Mouse (Mus musculus): ENCODE data around the gene Cd44. TPM values are rescaled to one million over a fixed set of nuclear protein-coding genes. Genes with fewer than 3 reads are reported as not detected.

The Cd44 gene
- polyA plus RNA-seq, 1 experiment from 2014 or later, result 25.9 TPM

DNA sequence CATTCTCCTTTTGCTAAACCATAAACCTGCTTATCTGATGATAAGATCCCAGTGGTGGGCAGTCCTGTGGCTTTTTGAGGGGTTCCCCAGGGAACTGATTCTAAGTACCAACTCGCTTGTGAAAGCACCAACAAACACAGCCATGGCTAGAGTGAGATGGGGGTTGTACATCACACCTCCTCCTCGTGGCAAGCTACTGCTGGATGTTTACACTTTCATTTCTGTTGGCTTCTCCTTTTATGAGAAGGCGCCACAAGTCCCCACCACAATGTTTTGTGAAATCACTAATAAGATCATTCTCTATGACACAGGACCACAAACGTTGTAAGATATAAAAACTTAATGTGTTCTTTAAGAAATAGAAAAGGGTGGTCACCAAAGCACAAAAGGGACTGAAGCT is 88.7 kb downstream of the Cd44 start:
- no peaks in the 10 kb centered on the region for H3K9me3 ChIP-seq (ENCODE audit: control insufficient read depth, low read length)
- H3K4me1 ChIP-seq (replicated peaks; ENCODE audit: control insufficient read depth, insufficient read depth, low read length), result no peaks in the 10 kb centered on the region
- 75% methylated on average over 4 of the region's 4 CpGs for WGBS
- ATAC-seq (replicated peaks; ENCODE audit: low FRiP score) (no peak), DNase-seq (ENCODE audit: low spot score) (no peak)
- no peak overlapping the region for H3K27ac ChIP-seq (ENCODE audit: low read depth, low read length)
- no peaks in the 10 kb centered on the region for H3K27me3 ChIP-seq (replicated peaks; ENCODE audit: control insufficient read depth, insufficient read depth, low read length)
- no peak overlapping the region for H3K4me3 ChIP-seq (ENCODE audit: low read depth, low read length)
- H3K9ac ChIP-seq (ENCODE audit: low read depth, low read length), result no peak overlapping the region
- H3K4me2 ChIP-seq, result no peak overlapping the region
- no peaks in the 10 kb centered on the region for H3K36me3 ChIP-seq (ENCODE audit: control insufficient read depth, insufficient read depth, low read length)

DNA sequence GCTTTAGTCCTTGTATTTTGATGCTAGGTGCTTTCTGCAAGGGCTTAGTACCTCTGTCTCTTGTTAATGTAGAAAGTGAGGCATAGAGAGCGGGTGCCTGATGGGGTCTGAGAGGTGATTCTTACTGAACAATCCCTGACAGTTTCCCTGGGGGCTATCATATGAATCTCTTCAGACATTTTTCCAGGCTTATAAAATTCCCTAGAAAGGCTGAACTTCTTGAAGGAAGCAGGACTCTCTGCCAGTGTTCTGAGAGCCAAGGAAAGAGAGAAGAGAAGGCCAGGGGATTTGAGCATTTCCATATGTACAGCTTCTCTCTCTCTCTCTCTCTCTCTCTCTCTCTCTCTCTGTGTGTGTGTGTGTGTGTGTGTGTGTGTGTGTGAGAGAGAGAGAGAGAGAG is 92.0 kb downstream of the Cd44 start:
- Histone ChIP-seq H3K4me1 (replicated peaks; ENCODE audit: control insufficient read depth, insufficient read depth, low read length) (no peaks in the 10 kb centered on the region), H3K27me3 (replicated peaks; ENCODE audit: control insufficient read depth, insufficient read depth, low read length) (no peaks in the 10 kb centered on the region), H3K9ac (ENCODE audit: low read depth, low read length) (no peak overlapping the region), H3K36me3 (ENCODE audit: control insufficient read depth, insufficient read depth, low read length) (no peaks in the 10 kb centered on the region), H3K27ac (ENCODE audit: low read depth, low read length) (no peak overlapping the region), H3K4me2 (no peak overlapping the region), H3K4me3 (ENCODE audit: low read depth, low read length) (no peak overlapping the region), H3K9me3 (ENCODE audit: control insufficient read depth, low read length) (no peaks in the 10 kb centered on the region)
- WGBS, result 89% methylated on average over 1 of the region's 1 CpGs
- no peak for ATAC-seq (replicated peaks; ENCODE audit: low FRiP score)
- no peak for DNase-seq (ENCODE audit: low spot score)

DNA sequence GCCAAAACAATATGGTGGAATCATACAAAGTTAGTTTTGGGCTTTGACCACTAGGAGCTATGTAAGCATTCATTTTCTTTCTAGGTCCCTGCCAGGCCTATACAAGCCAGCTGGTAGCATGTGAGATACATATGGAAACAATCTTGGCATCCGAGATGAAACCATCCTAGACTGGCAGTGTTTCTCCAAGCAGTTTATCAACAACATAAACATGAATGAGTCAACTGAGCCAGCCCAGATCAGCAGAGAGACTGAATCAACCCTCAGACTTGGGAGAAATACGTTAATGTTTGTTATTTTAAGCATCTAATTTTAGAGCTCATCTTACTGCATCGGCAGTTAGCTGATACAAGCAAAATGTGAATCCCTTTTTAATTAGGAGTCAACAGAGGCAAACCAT is 93.8 kb downstream of the Cd44 start:
- Histone ChIP-seq H3K36me3 (ENCODE audit: control insufficient read depth, insufficient read depth, low read length) (no peaks in the 10 kb centered on the region), H3K27me3 (replicated peaks; ENCODE audit: control insufficient read depth, insufficient read depth, low read length) (no peaks in the 10 kb centered on the region), H3K9me3 (ENCODE audit: control insufficient read depth, low read length) (no peaks in the 10 kb centered on the region), H3K9ac (ENCODE audit: low read depth, low read length) (no peak overlapping the region), H3K27ac (ENCODE audit: low read depth, low read length) (no peak overlapping the region), H3K4me3 (ENCODE audit: low read depth, low read length) (no peak overlapping the region), H3K4me1 (replicated peaks; ENCODE audit: control insufficient read depth, insufficient read depth, low read length) (no peaks in the 10 kb centered on the region), H3K4me2 (no peak overlapping the region)
- no peak for DNase-seq (ENCODE audit: low spot score)
- no peak for ATAC-seq (replicated peaks; ENCODE audit: low FRiP score)
- WGBS, result 72% methylated on average over 3 of the region's 3 CpGs

DNA sequence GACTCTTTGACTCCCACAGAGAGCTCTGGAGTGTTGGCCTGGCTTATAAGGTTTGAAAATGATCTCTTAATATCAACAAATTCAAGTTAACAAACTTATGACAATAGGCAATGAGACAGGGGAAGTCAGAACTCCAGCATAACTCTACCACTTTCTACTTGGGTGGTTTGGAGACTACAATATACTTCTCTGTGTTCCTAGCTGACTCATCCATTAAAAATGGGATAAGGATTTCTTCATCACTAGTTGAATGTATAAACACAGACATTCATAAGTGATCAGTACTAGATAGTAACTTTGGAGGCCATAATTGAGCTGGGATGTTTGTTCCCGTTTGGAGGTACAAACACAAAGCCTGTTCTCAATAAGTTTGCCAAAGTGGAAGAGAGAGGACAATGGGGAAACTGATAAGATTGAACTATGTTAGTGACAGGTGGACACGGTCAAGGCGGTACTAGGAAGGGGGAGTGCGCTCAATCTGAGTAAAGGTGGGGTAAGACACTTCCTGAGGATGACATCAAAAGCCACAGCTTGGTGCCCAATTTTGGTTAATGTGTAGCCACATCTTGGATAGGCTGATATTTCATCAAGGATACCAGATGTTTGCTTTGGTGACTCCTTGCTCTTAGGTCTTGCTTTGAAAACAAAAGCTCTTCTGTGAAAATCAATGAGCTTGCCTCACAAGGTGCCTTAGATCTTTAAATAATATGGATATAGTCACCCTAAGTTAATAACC is 95.5 kb downstream of the Cd44 start:
- no peaks in the 10 kb centered on the region for H3K9me3 ChIP-seq (ENCODE audit: control insufficient read depth, low read length)
- no peak overlapping the region for H3K9ac ChIP-seq (ENCODE audit: low read depth, low read length)
- DNase-seq (ENCODE audit: low spot score) (no peak), ATAC-seq (replicated peaks; ENCODE audit: low FRiP score) (no peak)
- no peaks in the 10 kb centered on the region for H3K4me1 ChIP-seq (replicated peaks; ENCODE audit: control insufficient read depth, insufficient read depth, low read length)
- H3K36me3 ChIP-seq (ENCODE audit: control insufficient read depth, insufficient read depth, low read length), result no peaks in the 10 kb centered on the region
- H3K4me2 ChIP-seq, result no peak overlapping the region
- WGBS, result 72% methylated on average over 4 of the region's 4 CpGs
- no peaks in the 10 kb centered on the region for H3K27me3 ChIP-seq (replicated peaks; ENCODE audit: control insufficient read depth, insufficient read depth, low read length)
- no peak overlapping the region for H3K4me3 ChIP-seq (ENCODE audit: low read depth, low read length)
- H3K27ac ChIP-seq (ENCODE audit: low read depth, low read length), result no peak overlapping the region

DNA sequence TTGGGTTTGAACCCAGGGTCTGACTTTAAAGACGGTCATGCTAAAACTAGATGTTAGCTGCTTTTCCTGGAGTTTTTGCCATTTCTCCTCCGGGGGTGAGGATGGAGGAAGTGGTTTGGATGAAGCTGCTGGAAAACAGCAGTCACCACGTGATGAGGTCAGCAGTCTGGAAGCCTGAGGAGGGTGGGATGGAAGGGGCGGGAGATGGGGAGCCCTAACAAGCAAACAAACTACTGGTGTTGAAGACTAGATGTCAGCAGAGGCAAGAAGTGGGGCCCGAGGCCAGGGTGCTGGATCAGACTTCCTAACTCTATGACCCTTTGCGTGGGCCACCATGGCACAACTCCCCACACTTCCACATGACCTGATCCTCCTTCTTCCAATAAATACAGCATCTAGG is 96.2 kb downstream of the Cd44 start:
- no peak overlapping the region for H3K27ac ChIP-seq (ENCODE audit: low read depth, low read length)
- H3K9me3 ChIP-seq (ENCODE audit: control insufficient read depth, low read length), result no peaks in the 10 kb centered on the region
- no peak for ATAC-seq (replicated peaks; ENCODE audit: low FRiP score)
- no peaks in the 10 kb centered on the region for H3K27me3 ChIP-seq (replicated peaks; ENCODE audit: control insufficient read depth, insufficient read depth, low read length)
- no peaks in the 10 kb centered on the region for H3K4me1 ChIP-seq (replicated peaks; ENCODE audit: control insufficient read depth, insufficient read depth, low read length)
- H3K4me3 ChIP-seq (ENCODE audit: low read depth, low read length), result no peak overlapping the region
- WGBS, result 69% methylated on average over 6 of the region's 6 CpGs
- H3K9ac ChIP-seq (ENCODE audit: low read depth, low read length), result no peak overlapping the region
- DNase-seq (ENCODE audit: low spot score), result no peak
- H3K36me3 ChIP-seq (ENCODE audit: control insufficient read depth, insufficient read depth, low read length), result no peaks in the 10 kb centered on the region
- no peak overlapping the region for H3K4me2 ChIP-seq

DNA sequence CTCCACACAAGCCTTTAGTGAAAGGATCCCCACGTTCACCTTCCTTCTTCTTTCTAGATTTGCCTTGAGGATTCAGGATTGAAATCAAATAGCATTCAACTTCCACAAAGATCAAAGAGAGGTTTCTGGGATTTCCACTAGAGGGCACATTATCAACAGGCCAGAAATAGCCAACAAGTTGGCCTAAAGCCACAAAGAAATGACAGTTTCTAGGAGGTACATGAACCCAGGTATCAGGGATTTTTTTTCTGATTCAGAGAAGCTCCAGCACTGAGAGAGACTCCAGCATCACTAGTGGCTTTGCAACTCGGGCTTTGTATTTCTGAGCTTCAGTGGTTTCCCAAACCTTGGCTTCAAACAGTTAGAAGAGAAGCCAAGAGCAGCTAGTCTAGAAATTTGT is 97.4 kb downstream of the Cd44 start:
- WGBS, result 26% methylated on average over 2 of the region's 2 CpGs
- Histone ChIP-seq H3K4me2 (no peak overlapping the region), H3K9me3 (ENCODE audit: control insufficient read depth, low read length) (no peaks in the 10 kb centered on the region), H3K27me3 (replicated peaks; ENCODE audit: control insufficient read depth, insufficient read depth, low read length) (no peaks in the 10 kb centered on the region), H3K27ac (ENCODE audit: low read depth, low read length) (no peak overlapping the region), H3K36me3 (ENCODE audit: control insufficient read depth, insufficient read depth, low read length) (no peaks in the 10 kb centered on the region), H3K9ac (ENCODE audit: low read depth, low read length) (no peak overlapping the region), H3K4me1 (replicated peaks; ENCODE audit: control insufficient read depth, insufficient read depth, low read length) (no peaks in the 10 kb centered on the region), H3K4me3 (ENCODE audit: low read depth, low read length) (no peak overlapping the region)
- DNase-seq (ENCODE audit: low spot score), result no peak
- no peak for ATAC-seq (replicated peaks; ENCODE audit: low FRiP score)

DNA sequence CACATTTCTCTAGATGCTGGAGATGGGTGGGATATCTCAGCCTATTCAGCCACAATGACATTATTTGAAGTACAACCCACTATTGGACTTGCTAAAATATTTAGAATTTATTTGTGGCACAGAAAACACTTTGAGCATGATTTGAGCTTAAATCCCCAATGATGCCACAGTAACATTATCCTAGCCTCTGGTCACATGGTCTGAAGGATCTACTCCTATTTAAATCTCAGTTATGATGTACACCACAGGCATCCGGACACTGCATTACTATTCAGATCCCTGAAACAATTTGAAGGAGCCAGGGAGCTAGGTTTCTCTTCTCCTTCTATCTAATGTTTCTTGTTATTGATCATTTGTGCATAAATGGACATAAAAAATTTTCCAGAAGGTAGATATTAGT is 99.6 kb downstream of the Cd44 start:
- Histone ChIP-seq H3K27ac (ENCODE audit: low read depth, low read length) (no peak overlapping the region), H3K4me3 (ENCODE audit: low read depth, low read length) (no peak overlapping the region), H3K9me3 (ENCODE audit: control insufficient read depth, low read length) (no peaks in the 10 kb centered on the region), H3K4me1 (replicated peaks; ENCODE audit: control insufficient read depth, insufficient read depth, low read length) (no peaks in the 10 kb centered on the region), H3K36me3 (ENCODE audit: control insufficient read depth, insufficient read depth, low read length) (no peaks in the 10 kb centered on the region), H3K9ac (ENCODE audit: low read depth, low read length) (no peak overlapping the region), H3K27me3 (replicated peaks; ENCODE audit: control insufficient read depth, insufficient read depth, low read length) (no peaks in the 10 kb centered on the region), H3K4me2 (no peak overlapping the region)
- no peak for ATAC-seq (replicated peaks; ENCODE audit: low FRiP score)
- no peak for DNase-seq (ENCODE audit: low spot score)
- WGBS, result 82% methylated on average over 1 of the region's 1 CpGs

DNA sequence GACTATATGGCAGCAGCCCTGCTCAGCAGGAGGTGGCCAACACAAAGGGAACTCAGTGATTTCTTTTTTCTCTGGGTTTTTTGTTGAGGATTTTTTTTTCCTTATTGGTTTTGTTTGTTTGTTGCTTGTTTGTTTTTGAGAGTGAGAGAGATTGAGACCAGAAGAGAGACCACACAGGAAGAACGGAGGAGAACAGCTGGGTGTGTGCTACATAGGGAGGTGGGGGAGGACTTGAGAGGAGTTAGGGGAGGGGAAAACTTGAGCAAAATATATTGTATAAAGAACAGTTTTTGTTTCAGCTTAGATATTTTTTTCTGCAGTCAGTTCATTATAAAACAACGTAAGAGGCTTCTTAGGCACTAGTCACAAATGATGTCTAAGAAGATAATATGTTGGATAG is 103.3 kb downstream of the Cd44 start:
- ATAC-seq (replicated peaks; ENCODE audit: low FRiP score), result no peak
- H3K27me3 ChIP-seq (replicated peaks; ENCODE audit: control insufficient read depth, insufficient read depth, low read length), result no peaks in the 10 kb centered on the region
- H3K9ac ChIP-seq (ENCODE audit: low read depth, low read length), result no peak overlapping the region
- no peak for DNase-seq (ENCODE audit: low spot score)
- 72% methylated on average over 2 of the region's 2 CpGs for WGBS
- H3K9me3 ChIP-seq (ENCODE audit: control insufficient read depth, low read length), result no peaks in the 10 kb centered on the region
- H3K27ac ChIP-seq (ENCODE audit: low read depth, low read length), result no peak overlapping the region
- H3K4me3 ChIP-seq (ENCODE audit: low read depth, low read length), result no peak overlapping the region
- no peaks in the 10 kb centered on the region for H3K4me1 ChIP-seq (replicated peaks; ENCODE audit: control insufficient read depth, insufficient read depth, low read length)
- H3K4me2 ChIP-seq, result no peak overlapping the region
- H3K36me3 ChIP-seq (ENCODE audit: control insufficient read depth, insufficient read depth, low read length), result no peaks in the 10 kb centered on the region

DNA sequence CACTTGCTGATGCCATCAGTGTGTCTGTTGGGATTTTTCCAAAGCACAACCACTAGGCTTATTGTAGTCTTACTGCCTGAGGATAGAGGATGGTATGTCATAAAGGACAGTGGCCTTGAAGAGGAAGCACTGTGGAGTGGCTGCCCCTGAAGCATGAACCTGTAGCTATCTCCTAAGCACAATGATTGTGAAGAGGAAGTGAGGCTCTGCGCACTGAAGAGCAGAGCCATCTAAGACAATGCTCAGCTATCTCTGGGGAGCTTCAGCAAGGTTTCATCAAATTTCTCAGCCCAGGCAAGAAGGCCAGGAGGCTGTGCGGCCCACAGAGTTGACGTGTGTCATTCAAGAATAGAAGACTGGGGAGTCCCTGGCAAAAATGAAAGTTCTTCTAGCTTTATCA is 106.4 kb downstream of the Cd44 start:
- Histone ChIP-seq H3K36me3 (ENCODE audit: control insufficient read depth, insufficient read depth, low read length) (no peaks in the 10 kb centered on the region), H3K4me3 (ENCODE audit: low read depth, low read length) (no peak overlapping the region), H3K27me3 (replicated peaks; ENCODE audit: control insufficient read depth, insufficient read depth, low read length) (no peaks in the 10 kb centered on the region), H3K4me1 (replicated peaks; ENCODE audit: control insufficient read depth, insufficient read depth, low read length) (no peaks in the 10 kb centered on the region), H3K9me3 (ENCODE audit: control insufficient read depth, low read length) (no peaks in the 10 kb centered on the region), H3K4me2 (no peak overlapping the region), H3K27ac (ENCODE audit: low read depth, low read length) (no peak overlapping the region), H3K9ac (ENCODE audit: low read depth, low read length) (no peak overlapping the region)
- ATAC-seq (replicated peaks; ENCODE audit: low FRiP score), result no peak
- DNase-seq (ENCODE audit: low spot score), result no peak
- 56% methylated on average over 3 of the region's 3 CpGs for WGBS

Data from liver, embryonic 11.5 days (tissue).